Mouse (Mus musculus): ENCODE data around the gene 9430015G10Rik.
"Not testable (repeated sequence)": the region's sequence is repeated elsewhere in the genome, so short reads cannot be mapped to it uniquely, and the experiment has no call there.

9430015G10Rik gene

DNA sequence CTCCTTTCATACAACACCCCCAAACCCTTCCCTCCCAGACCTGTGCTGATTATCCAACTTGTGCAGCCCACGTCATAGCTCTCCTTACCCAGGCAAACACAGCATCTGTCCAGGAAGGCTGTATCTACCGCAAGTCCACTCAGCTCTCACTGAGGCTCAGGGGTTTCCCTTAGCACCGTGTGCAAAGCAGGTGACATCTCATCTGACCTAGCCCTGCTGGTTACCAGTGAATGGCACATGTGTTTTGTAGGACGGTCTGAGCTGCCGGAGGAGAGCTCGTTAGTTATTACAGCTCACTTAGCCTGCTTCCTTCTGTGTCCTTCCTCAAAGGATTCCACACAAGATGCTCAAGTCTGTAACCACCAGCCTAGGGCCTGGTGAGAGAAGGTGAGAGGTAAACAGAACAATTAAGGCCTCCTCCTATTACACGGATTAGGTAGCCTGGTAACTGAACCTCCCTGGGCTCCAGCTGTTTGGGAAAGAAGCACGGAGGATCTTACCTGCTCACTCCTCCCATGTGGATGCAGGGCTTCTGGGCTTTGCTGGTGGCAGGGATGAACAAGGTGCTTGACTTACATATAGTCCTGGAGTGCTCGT, 11.9 kb upstream of the 9430015G10Rik start:
- DNase-seq (ENCODE audit: low read depth, low spot score), result no peak

DNA sequence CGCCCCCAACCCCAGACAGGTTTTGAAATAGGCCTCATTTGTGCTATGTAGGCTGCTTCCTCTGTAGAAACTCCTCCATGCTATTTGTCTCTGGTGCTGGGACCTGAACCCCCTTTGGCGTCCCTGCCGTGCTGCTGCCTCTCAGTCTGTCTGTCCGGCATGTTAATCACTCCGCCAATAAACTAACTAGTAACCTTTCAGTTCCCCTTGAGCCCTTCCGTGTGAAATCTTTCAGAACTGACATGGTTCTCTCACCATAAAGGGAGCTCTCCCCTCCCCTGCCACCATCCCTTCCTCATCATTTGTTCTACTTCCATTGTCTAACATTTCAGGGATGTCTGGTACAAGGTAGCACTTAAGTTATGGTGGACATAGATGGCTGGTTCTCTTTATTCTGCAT, 10.4 kb upstream of the 9430015G10Rik start:
- DNase-seq (ENCODE audit: low read depth, low spot score), result no peak

- DNase-seq (ENCODE audit: low read depth, low spot score), result no peak
Measured at GRCm38 (mm10) chr4:156100501-156100900, 9.3 kb upstream of the 9430015G10Rik start.

- no peak for DNase-seq (ENCODE audit: low read depth, low spot score)
Measured at GRCm38 (mm10) chr4:156101481-156101903, 8.3 kb upstream of the 9430015G10Rik start.

DNA sequence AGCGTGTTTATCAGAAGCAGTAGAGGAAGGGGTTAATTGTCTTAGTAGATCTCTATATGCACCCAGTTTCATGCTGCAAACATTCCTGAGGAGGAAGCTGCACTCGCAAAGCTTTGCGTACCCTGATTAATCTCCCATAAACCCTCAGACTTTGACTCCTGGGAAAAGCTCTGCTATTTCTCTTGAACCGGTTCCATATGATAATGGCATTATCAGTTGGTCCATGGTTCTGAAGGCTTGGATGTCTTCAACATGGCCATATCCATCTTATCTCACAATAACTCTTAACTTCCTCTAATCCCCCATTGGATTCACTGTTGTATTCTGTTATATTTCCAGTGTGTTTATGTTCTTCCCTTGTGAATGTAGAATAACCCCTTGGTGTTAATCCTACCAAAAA, 6.4 kb upstream of the 9430015G10Rik start:
- no peak for DNase-seq (ENCODE audit: low read depth, low spot score)

- DNase-seq (ENCODE audit: low read depth, low spot score), result peak; percentile 40
Measured at GRCm38 (mm10) chr4:156108606-156109546, 906 bp upstream of the 9430015G10Rik start.

DNA sequence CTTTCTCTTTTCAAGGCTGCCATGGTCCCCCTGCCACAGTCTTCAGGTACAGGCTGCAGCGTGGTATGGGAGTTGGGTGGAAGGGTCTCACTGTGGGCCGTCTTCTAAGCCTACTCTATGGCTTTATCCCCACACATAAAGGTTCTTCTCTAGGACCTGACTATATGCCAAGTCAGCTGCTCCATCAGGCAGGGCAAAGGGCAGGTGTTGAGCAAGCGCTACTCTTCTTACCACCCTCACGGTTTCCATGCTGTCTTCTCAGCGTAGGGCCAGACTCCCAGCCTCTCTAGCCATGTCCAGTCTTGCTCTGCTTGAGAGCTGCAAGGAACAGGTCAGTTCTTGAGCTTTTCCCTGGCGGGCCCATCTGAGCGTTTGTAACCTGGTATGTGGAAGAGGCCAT, 14.3 kb downstream of the 9430015G10Rik start:
- no peak for DNase-seq (ENCODE audit: low read depth, low spot score)

DNA sequence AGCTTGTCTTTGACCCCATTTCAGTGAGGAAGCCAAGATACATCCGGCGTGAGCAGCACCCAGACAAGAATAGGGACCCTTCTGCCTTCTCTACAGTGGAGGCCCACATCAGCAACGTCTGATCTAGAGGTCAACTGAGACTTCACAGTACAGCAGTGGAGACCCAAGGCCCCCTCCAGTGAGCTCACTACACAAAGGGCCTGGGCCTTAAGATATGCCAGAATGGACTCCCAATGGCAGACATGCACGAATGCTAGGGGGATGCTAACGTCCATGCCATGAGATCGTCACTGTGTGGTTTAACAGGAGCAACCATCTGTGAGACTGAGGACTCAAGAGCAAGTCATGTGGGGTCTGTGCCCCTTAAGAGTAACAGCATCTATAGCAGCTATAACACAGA, 15.6 kb downstream of the 9430015G10Rik start:
- DNase-seq (ENCODE audit: low read depth, low spot score), result no peak

DNA sequence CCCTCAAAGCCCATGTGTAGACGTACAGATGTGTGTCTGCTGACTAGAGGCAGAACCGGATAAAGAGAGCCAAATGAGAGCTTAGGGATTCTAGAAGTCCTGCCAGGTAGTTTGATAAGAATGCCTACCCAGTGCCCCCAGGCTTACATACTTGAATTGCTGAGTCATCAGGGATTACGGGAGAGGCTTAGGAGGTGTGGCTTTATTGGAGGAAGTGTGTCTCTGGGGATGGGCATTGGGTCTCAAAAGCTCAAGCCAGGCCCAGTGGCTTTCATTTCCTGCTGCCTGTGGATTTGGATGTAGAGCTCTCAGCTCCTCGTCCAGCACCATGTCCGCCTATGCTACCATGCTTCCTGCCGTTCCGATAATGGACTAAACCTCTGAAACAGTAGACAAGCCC, 17.1 kb downstream of the 9430015G10Rik start:
- DNase-seq (ENCODE audit: low read depth, low spot score), result no peak

DNA sequence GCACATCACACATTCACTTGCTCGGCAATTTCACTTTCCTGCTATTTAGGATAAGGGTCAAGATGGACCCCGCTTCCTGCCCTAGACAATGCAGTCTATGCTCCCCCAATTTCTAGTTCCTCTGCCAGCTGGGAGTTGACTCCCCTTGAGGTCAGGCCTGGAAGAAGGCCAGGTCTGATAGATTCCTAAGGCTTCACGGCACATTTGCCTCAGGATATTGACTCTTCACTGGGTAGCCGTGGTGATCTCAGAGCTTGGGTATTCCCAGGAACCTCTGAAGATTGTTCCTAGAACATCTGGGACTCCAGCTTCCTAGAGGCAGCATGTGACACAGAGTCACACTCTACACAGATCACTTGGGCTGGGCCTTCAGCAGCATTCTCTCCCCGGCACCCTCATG, 19.0 kb downstream of the 9430015G10Rik start:
- DNase-seq (ENCODE audit: low read depth, low spot score), result no peak

- DNase-seq (ENCODE audit: low read depth, low spot score), result no peak
Measured at GRCm38 (mm10) chr4:156130436-156130835, 20.7 kb downstream of the 9430015G10Rik start, which contains the start of gene Rnf223. Rnf223 (plus strand) TSS chr4:156130513.

DNA sequence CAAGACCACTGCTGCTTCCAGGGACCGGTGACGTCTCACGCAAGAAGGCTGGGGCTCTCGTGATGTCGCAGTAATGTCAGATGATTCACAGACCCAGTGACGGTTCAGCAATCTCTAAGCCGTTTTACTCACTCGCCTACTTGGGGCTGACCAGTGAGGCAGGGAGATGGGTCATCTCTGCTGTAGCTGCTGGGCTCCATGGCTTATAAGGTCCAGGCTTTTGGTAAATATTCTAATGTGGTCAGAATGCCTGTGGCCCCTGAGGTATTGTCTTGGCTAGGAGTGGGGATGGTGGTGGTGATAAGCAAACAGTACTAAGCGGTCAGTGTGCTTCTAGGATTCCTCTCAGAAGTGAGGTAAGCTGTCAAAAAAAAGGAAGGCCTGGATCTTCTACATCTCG, 21.2 kb downstream of the 9430015G10Rik start:
- DNase-seq (ENCODE audit: low read depth, low spot score), result no peak

DNA sequence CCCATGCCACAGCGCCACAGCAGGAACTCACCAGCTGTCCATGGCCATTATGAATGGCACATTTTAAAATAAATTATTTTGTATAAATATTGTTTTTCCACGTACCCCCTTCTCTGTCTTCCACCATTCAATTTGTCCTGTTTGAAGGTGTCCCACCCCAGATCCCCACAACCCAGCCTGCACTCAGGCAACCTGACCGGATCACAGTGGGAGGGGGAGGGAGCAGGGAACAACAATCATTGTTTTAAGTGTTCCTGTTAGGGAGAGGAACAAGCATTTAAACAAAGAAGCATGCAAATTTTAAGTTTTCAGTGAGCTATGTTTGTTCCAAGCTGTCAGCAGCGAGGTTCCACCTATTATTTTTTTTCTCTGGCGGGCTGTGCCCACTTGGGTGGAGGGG, 23.6 kb downstream of the 9430015G10Rik start:
- DNase-seq (ENCODE audit: low read depth, low spot score), result no peak

GRCm38 (mm10) chr4:156133943-156134605, 24.3 kb downstream of the 9430015G10Rik start:
- DNase-seq (ENCODE audit: low read depth, low spot score), result no peak

GRCm38 (mm10) chr4:156135112-156135511, 25.3 kb downstream of the 9430015G10Rik start:
- DNase-seq (ENCODE audit: low read depth, low spot score), result no peak

- no peak for DNase-seq (ENCODE audit: low read depth, low spot score)
Measured at GRCm38 (mm10) chr4:156135801-156136200, 26.0 kb downstream of the 9430015G10Rik start.

DNA sequence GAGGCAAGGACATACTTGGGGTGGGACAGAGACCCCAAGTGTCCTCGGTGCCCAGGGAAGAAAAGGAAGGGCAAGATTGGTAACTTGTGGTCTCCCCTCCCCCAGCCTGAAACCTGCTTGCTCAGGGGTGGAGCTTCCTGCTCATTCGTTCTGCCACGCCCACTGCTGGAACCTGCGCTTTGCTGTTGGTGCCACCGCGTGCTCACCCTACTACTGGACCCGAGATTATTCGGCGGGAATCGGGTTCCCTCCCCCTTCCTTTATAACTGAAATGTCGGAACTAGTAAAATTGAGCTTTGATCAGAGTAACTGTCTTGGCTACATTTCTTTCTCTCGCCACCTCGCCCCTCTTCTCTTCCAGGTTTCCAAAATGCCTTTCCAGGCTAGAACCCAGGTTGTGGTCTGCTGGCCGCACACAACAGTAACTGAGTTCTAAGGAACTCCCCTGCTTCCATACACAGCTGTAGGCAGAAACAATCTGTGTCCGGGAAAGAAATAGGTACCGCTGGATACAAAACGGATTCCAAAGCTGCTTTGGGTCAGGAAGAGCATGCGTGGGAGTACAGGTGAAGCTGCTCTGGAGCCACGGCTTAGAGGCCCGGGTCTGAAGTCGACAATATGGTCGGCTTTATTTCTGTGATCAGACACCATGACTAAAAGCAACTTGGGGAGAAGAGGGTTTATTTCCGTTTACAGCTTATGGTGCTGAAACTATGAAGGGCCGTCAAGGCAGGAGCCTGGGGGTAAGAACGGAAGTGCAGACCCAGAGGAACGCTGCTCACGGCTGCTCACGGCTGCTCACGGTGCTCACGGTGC, 26.7 kb downstream of the 9430015G10Rik start:
- no peak for DNase-seq (ENCODE audit: low read depth, low spot score)

DNA sequence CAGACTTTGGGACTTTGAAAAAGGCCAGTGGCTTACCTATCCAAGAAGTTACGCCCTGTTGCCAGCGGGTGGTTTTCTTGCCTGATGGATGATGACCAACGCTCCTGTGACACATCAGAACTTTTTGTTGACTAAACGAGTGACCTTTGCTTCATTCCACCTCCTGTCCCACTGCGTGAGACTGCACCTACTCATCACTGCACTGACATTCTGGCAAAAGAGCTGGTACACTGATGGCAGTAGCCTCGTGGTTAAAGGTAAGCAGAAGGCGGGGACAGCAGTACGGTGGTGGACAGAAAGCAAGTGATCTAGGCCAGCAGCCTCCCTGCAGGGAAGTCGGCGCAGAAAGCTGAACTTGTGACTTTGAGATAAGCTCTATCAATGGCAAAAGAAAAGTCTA, 41.1 kb downstream of the 9430015G10Rik start:
- DNase-seq (ENCODE audit: low read depth, low spot score), result not testable (repeated sequence)

GRCm38 (mm10) chr4:156154771-156155170, 45.0 kb downstream of the 9430015G10Rik start:
- DNase-seq (ENCODE audit: low read depth, low spot score), result no peak

GRCm38 (mm10) chr4:156166477-156166876, 56.7 kb downstream of the 9430015G10Rik start:
- no peak for DNase-seq (ENCODE audit: low read depth, low spot score)

DNA sequence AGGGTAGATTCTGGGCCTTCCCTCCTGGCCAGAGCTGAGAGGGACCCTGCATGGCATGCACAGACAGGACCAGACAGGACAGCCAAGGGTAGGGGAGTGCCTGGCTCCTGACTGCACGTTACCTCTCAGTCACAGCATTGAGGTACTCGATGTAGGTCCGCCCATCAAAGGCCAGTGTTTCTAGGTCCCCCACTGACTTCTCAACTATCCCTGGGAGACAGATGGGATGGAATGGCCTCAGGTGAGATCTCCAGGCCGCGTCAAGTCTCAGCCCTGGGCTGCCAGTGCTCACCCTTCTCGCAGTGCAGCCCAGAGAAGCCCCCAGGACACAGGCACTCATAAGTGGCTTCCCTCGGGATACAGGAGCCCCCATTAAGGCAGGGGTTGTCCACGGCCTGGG, 58.8 kb downstream of the 9430015G10Rik start:
- DNase-seq (ENCODE audit: low read depth, low spot score), result no peak
